Mouse (Mus musculus): Measurements from ENCODE around the gene Gm28827. TPM values are rescaled to one million over a fixed set of nuclear protein-coding genes. Genes with fewer than 3 reads are reported as not detected.
"Not testable (repeated sequence)": the region's sequence is repeated elsewhere in the genome, so short reads cannot be mapped to it uniquely, and the experiment has no call there.

Gm28827 gene
- polyA plus RNA-seq (2014; fragmentation: Nextera tagmentation; extraction: Ambion mirVana), result not detected in 2 replicates

- not testable (repeated sequence) for DNase-seq (ENCODE audit: low spot score); H3K4me2 ChIP-seq (ENCODE audit: low read depth, severe bottlenecking); H3K27ac ChIP-seq (replicated peaks; ENCODE audit: low read depth, low read length); H3K27me3 ChIP-seq (ENCODE audit: control insufficient read depth, insufficient read depth, low read length); H3K9ac ChIP-seq (ENCODE audit: low read length); ATAC-seq (ENCODE audit: insufficient number of reproducible peaks, low FRiP score, low TSS enrichment, low read depth); H3K9me3 ChIP-seq (ENCODE audit: control insufficient read depth, low read length); H3K4me1 ChIP-seq (ENCODE audit: control insufficient read depth, insufficient read depth, low read length); H3K36me3 ChIP-seq (ENCODE audit: control insufficient read depth, insufficient read depth, low read length); H3K4me3 ChIP-seq (ENCODE audit: low read depth, low read length)
- no CpG with 5 or more reads among the region's 6 CpGs for WGBS
Measured at GRCm38 (mm10) chrY:83030647-83031046, at the start of gene Gm28827. Gm28827 (plus strand) TSS chrY:83030947.

Measured in limb, embryonic 11.5 days (tissue).